Mouse (Mus musculus) myocyte (in vitro differentiated cells): ENCODE data around the gene Susd6.

ENCODE experiments used
- E2F4 ChIP-seq: IDR thresholded peaks from one replicate; pipeline ENCODE4 v1.6.1; 2011; ENCODE audit warnings: mild to moderate bottlenecking, control low read depth, moderate library complexity; ENCODE audit not compliant: insufficient read depth
- MYOD1 ChIP-seq, 3 experiments: IDR thresholded peaks; one replicate each; pipeline ENCODE4 v1.6.1; 2011; ENCODE audit warnings: control low read depth in 2 of 3, low read depth in 2 of 3, mild to moderate bottlenecking in 2 of 3, moderate library complexity in 1 of 3; ENCODE audit not compliant: insufficient read length in 2 of 3, control insufficient read depth in 1 of 3
- POLR2A ChIP-seq: IDR thresholded peaks from one replicate; pipeline ENCODE4 v1.6.1; 2011; ENCODE audit warnings: low read depth, mild to moderate bottlenecking, control low read depth, moderate library complexity; ENCODE audit not compliant: insufficient read length
- POLR2AphosphoS2 ChIP-seq: IDR thresholded peaks from one replicate; pipeline ENCODE4 v1.6.1; 2011; ENCODE audit warnings: low read depth, control low read depth; ENCODE audit not compliant: insufficient read length
- REST ChIP-seq: IDR thresholded peaks from one replicate; pipeline ENCODE4 v1.6.1; 2011; ENCODE audit warnings: mild to moderate bottlenecking, control low read depth, moderate library complexity; ENCODE audit not compliant: insufficient read depth, insufficient read length
- TCF3 ChIP-seq: IDR thresholded peaks from one replicate; pipeline ENCODE4 v1.6.1; 2011; ENCODE audit warnings: low read depth, control low read depth; ENCODE audit not compliant: insufficient read length

- TF ChIP-seq POLR2A (no peak), POLR2AphosphoS2 (no peak), MYOD1 (IDR thresholded peaks at IDR 0.05; ENCODE audit: control insufficient read depth in 1 of 3, insufficient read length in 2 of 3, low read depth in 2 of 3) (no peak), REST (no peak), TCF3 (no peak), E2F4 (no peak)
Measured at GRCm38 (mm10) chr12:80817697-80818235, 27.5 kb downstream of the Susd6 start.
